Mouse (Mus musculus) ZHBTc4 (cell line): ENCODE measurements at regions not wholly inside any gene's neighbourhood (a gene's known extent, or its start where the extent isn't known, plus 50 kb on each side); places are given as distances from the start of the nearest gene placed in this dataset.

Experiments used
- DNase-seq: peaks from one replicate; pipeline ENCODE4 v3.0.0-alpha.2; 2011; ENCODE audit warnings: low read depth, low spot score

- peak; percentile 17 for DNase-seq
Observed at GRCm38 (mm10) chr5:133569096-133569495, 530.4 kb upstream of the Castor2 start.

DNA sequence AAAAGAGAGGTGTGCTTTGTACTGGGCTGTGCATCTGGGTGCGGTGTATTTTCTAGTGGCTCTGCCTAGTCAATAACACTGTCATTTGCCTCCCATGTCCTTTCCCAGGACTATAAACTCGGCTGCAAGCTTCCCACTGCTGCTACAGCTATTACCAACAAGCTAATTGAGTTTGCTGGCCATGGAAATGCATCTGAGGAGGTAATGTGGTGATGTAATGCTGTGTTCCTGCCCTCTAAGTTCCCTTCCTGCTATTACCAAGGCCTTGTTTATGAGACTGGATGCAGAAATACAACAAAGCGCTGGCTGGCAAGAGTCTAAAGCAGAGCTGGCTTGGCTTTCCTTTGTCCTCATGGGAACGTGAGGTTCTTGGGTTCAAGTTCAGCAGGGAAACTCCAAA, 533.0 kb upstream of the Castor2 start:
- no peak for DNase-seq

- DNase-seq, result no peak
Observed at GRCm38 (mm10) chr5:133550657-133551056, 548.9 kb upstream of the Castor2 start.

DNA sequence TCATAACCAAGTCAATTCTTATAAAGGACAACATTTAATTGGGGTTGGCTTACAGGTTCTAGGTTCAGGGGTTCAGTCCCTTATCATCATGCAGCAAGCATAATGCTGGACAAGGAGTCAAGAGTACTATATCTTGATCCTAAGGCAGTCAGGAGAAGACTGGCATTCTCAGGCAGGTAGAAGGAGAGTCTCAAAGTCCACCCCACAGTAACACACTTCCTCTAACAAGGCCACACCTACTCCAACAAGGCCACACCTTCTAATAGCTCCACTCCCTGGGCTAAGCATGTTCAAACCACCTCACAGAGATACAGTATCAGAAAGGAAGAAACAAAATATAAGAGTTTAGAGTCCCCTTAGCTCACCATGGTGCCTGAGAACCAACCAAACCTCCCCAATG, 557.3 kb upstream of the Castor2 start:
- DNase-seq, result no peak

DNA sequence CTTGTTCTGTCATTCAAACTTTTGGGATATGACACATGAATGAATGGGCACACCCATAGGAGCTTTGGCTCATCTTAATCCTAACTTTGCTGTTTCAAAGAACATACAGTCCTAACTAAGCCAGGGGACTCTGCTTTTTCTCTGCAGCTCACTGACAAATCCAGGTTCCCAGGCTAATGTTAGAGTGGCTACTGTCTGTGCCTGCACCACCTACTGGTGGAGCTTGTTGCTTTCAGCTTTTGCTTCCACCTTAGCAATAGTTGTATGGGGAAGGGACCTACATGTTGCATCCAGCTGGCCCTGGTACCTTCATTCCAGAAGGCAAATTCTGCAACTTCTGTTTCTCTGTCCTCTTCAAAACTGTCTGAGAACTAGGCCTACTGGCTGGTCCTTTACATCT, 566.8 kb upstream of the Castor2 start:
- DNase-seq, result peak; percentile 9

- no peak for DNase-seq
Observed at GRCm38 (mm10) chr5:133505661-133506060, 593.9 kb upstream of the Castor2 start.

GRCm38 (mm10) chr5:133487806-133488290, 611.7 kb upstream of the Castor2 start:
- no peak for DNase-seq

- DNase-seq, result no peak
Observed at GRCm38 (mm10) chr5:133482291-133483086, 617.0 kb upstream of the Castor2 start.

DNA sequence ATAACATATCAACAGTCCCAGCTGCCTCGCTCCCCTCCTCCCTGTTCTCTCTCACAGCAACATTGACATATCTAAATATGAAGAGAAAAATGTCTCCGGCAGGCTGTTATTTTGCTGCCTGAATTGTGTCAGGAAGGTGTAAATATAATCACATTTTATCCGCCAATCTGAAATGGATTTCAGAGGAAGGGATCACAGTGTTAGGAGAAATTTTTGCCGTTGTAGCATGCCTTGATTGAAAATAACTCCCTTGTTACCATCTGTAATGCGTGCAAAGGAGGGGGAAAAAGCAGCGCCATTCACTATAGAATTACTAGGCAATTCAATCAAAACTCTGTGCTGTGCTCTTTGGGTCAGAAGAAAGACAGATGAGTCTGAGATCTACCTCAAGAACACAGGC, 620.3 kb upstream of the Castor2 start:
- DNase-seq, result no peak

GRCm38 (mm10) chr5:133453349-133454049, 646.0 kb upstream of the Castor2 start:
- no peak for DNase-seq

DNA sequence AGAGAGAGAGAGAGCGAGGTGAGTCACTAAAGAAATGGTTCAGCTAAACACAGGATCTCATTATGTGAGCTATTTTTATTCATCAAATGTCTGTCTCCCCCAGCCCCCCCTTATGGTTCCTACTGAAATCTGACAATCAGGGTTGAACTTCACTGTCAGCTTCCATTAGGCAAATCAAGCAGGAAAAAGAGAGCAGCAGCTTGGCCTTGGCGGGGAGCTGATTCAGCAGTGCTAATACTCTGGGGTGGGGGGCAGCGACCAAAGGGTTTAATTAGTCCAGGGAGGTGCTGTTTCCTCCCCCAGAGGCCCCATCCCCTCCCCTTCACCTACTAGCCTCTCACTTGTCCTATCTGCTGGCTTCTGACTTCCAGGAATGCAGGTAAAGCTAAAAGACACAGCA, 649.6 kb upstream of the Castor2 start:
- no peak for DNase-seq

- no peak for DNase-seq
Observed at GRCm38 (mm10) chr5:133400826-133401225, 698.7 kb upstream of the Castor2 start.

- DNase-seq, result no peak
Observed at GRCm38 (mm10) chr5:133389896-133390295, 709.6 kb upstream of the Castor2 start.

DNA sequence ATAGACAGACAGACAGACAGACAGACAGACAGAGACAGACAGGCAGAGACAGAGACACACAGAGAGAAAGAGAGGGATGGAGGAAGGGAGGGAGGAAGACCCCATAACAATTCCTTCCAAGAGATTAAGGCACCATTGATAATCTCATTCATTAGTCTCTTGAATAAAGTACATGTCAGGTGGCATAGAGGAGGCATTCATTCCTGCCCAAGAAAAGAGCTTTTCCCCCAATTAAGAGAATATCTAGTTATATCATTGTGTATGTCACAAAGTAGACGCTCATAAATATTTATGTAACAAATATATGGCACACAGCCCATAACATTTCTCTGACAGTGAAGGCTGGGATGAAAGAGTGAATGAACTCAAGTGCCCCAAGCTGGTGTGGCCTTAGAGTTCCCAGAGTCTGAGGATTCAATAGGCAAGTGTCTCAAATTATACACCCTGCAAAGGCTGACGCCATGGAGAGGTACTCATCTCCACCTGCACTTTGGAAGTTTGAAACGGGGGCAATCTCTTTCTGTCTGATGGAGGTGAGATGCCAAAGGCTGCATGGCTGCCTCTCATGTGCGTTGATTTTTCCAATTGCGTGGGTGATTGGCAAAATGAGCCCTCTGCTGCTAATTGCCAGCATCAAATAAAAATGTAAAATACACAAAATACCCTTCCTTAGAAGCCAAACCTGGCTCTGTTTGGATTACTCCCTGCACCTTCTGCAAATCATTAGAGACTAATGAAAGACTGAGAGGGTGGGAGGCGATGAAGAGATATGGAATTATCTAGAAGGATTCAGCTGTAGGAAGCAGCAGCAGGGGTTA, 710.3 kb upstream of the Castor2 start:
- no peak for DNase-seq

GRCm38 (mm10) chr5:133385374-133386349, 713.8 kb upstream of the Castor2 start:
- DNase-seq, result no peak

DNA sequence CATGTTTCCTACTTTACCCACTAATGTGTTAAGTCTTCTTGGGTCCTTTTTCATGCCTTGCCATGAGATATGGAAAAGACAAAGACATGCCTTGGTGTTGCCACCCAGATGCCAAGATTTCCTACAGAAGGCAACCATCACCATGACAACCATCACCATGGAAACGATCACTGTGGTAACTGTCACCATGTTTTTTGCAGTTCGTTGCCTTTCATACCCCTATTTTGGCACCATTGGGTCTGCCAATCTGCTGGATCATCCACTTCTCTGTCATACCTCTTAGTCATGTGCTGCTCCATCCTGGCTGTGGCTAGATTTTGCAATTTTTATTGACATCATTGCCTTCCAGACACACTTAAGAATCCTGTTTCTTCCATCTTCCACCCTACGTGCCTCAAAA, 733.7 kb upstream of the Castor2 start:
- DNase-seq, result peak; percentile 3

DNA sequence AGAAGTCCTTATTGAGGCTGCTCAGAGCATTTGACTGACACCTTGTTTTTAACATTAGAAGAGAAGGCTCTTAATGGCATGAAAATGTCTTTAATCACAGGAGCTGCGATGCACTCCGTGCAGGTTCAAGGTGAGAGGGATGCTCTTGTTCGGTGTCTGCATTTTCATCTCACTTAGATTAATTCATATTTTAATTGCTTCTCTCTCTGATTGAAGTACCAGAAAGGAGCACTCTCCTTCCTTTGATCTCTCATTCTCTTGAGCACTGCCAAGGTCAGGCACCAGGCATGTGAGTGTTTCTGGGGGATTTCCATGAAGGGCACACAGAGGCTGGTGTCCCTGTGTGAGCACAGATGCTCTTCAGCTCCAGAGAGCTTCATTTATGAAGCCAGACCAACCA, 752.0 kb upstream of the Castor2 start:
- DNase-seq, result peak; percentile 3

GRCm38 (mm10) chr5:133341973-133342372, 757.5 kb upstream of the Castor2 start:
- no peak for DNase-seq

DNA sequence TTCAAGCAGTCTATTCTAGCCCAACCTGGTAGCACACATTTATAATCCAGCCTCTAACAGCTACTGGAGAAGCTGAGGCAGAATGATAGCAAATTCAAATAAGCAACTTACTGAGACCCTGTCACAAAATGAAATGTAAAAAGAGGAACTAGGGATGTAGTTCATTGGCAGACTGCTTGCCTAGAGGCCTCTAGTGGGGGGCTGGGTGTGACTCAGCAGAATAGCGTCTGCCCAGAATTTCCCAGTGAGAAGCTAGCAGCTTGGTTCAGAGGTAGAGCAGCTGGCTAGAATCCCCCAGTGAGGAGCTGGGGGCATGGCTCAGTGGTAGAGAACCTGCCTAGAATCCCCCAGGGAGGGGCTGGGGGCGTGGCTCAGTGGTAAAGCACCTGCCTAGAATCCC, 777.5 kb upstream of the Auts2 start:
- DNase-seq, result peak; percentile 23

- DNase-seq, result no peak
Observed at GRCm38 (mm10) chr5:133320206-133320605, 777.1 kb upstream of the Auts2 start.

DNA sequence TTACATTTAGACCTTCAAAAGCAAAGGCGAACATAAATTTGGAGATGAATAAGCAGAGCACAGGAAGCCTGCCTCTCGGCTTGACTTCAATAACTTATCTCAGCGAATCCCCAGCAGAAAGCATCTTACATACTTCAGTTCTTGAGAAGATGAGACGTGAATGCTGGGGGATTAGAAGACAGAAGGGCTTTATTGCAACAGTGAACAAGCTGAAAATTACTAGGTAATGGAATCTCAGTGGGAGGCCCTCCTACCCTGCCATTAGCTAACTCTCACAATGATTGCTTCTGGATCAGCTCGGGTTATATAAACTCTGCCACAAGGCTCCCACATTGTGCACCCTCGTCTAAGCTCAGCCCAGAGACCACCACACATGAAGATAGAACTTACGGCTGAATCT, 770.9 kb upstream of the Auts2 start:
- no peak for DNase-seq
